Mouse (Mus musculus) gastrocnemius, adult 18-20 months (tissue): ENCODE data around the gene Foxj2. TPM values are rescaled to one million over a fixed set of nuclear protein-coding genes. Genes with fewer than 3 reads are reported as not detected.
A peak's percentile ranks its signal among the peaks of the same experiment; 100 is the strongest.

Experiments used
- DNase-seq: peaks from one replicate; pipeline ENCODE4 v3.0.0; 2021; ENCODE audit warnings: low spot score
- total RNA-seq, 2 experiments: library from RNA; stranded (reverse); gene quantifications; 2 replicates each; pipeline ENCODE4 v1.2.3; 2021

Foxj2 gene
- total RNA-seq, 2 experiments from 2014 or later = 26.2 to 29.3 TPM

GRCm38 (mm10) chr6:122811771-122812600, 7.7 kb upstream of the Foxj2 start:
- DNase-seq = no peak

GRCm38 (mm10) chr6:122812716-122813115, 7.0 kb upstream of the Foxj2 start:
- DNase-seq = no peak

- DNase-seq = no peak
These were observed 6.1 kb upstream of the Foxj2 start for GRCm38 (mm10) chr6:122813640-122814039.

- peak; percentile 25 for DNase-seq
These were observed 521 bp downstream of the Foxj2 start for GRCm38 (mm10) chr6:122820071-122820798.

- no peak for DNase-seq
These were observed 1.3 kb downstream of the Foxj2 start for GRCm38 (mm10) chr6:122820799-122821650.

- no peak for DNase-seq
These were observed 2.1 kb downstream of the Foxj2 start for GRCm38 (mm10) chr6:122821822-122822221.

- peak; percentile 51 for DNase-seq
These were observed 4.4 kb downstream of the Foxj2 start for GRCm38 (mm10) chr6:122824086-122824485.

GRCm38 (mm10) chr6:122825166-122825565, 5.5 kb downstream of the Foxj2 start:
- DNase-seq = no peak

GRCm38 (mm10) chr6:122825923-122826742, 6.4 kb downstream of the Foxj2 start:
- peak; percentile 67 for DNase-seq

- no peak for DNase-seq
These were observed 8.4 kb downstream of the Foxj2 start for GRCm38 (mm10) chr6:122828086-122828485.

- no peak for DNase-seq
These were observed 13.2 kb downstream of the Foxj2 start for GRCm38 (mm10) chr6:122832880-122833279.

GRCm38 (mm10) chr6:122834365-122834764, 14.7 kb downstream of the Foxj2 start:
- peak; percentile 33 for DNase-seq

- no peak for DNase-seq
These were observed 17.3 kb downstream of the Foxj2 start for GRCm38 (mm10) chr6:122836974-122837373.

- no peak for DNase-seq
These were observed 17.8 kb downstream of the Foxj2 start for GRCm38 (mm10) chr6:122837539-122837938.

- DNase-seq = no peak
These were observed 24.0 kb downstream of the Foxj2 start for GRCm38 (mm10) chr6:122843759-122844158.

GRCm38 (mm10) chr6:122852696-122853095, 33.0 kb downstream of the Foxj2 start:
- DNase-seq = no peak

GRCm38 (mm10) chr6:122854552-122854951, 34.8 kb downstream of the Foxj2 start:
- no peak for DNase-seq

GRCm38 (mm10) chr6:122855955-122856354, 36.2 kb downstream of the Foxj2 start, which contains the start of gene C3ar1:
Gene C3ar1, minus strand, starts transcription at chr6:122856161.
- no peak for DNase-seq

- no peak for DNase-seq
These were observed 42.7 kb downstream of the Foxj2 start for GRCm38 (mm10) chr6:122862434-122862833.

- no peak for DNase-seq
These were observed 43.2 kb downstream of the Foxj2 start for GRCm38 (mm10) chr6:122862871-122863270.

GRCm38 (mm10) chr6:122867914-122868313, 48.2 kb downstream of the Foxj2 start:
- DNase-seq = no peak
